Mouse (Mus musculus) CH12.LX (cell line): ENCODE measurements at regions not wholly inside any gene's neighbourhood (a gene's known extent, or its start where the extent isn't known, plus 50 kb on each side); places are given as distances from the start of the nearest gene placed in this dataset.

Experiments
- DNase-seq: peaks from one replicate; pipeline ENCODE4 v3.0.0-alpha.2; 2013; ENCODE audit errors: extremely low read depth
- H3K27ac ChIP-seq: 2 replicates; pipeline ENCODE4 v1.5.1; 2012; ENCODE audit warnings: low read depth, mild to moderate bottlenecking, control low read depth, moderate library complexity; ENCODE audit not compliant: insufficient read depth
- H3K27me3 ChIP-seq: replicated peaks from 2 replicates; pipeline ENCODE3; 2012; ENCODE audit warnings: inconsistent platforms
- H3K36me3 ChIP-seq, 2 experiments: replicated peaks in 1 of 2; 2 replicates each; pipeline versions ENCODE3 to v1.6.1; 2012; ENCODE audit warnings: inconsistent platforms in 1 of 2, low read length in 1 of 2, mild to moderate bottlenecking in 1 of 2, mixed read lengths in 1 of 2, moderate library complexity in 1 of 2; ENCODE audit not compliant: control insufficient read depth in 1 of 2, insufficient read depth in 1 of 2
- H3K4me1 ChIP-seq, 2 experiments: 2 replicates each; pipeline ENCODE4 v1.6.1; 2012; ENCODE audit warnings: inconsistent platforms in 1 of 2, moderate library complexity in 1 of 2; ENCODE audit not compliant: insufficient read depth in 2 of 2, control insufficient read depth in 1 of 2
- H3K4me2 ChIP-seq: 2 replicates; pipeline ENCODE4 v1.6.1; 2012; ENCODE audit warnings: low read depth, mild to moderate bottlenecking, control low read depth; ENCODE audit not compliant: poor library complexity, insufficient read depth, severe bottlenecking
- H3K4me3 ChIP-seq, 3 experiments: fragments of 150-350 bp in 1 of 3; sonication (generic) in 1 of 3; replicated peaks in 1 of 3; 2 replicates each; pipeline versions ENCODE3 to v1.5.1; 2011 to 2012; ENCODE audit warnings: low read depth in 2 of 3, low read length in 2 of 3, mild to moderate bottlenecking in 2 of 3, moderate library complexity in 2 of 3, control low read depth in 1 of 3, improper control_type of control experiment in 1 of 3, inconsistent platforms in 1 of 3, mixed read lengths in 1 of 3; ENCODE audit not compliant: poor library complexity in 1 of 3
- H3K79me2 ChIP-seq: replicated peaks from 2 replicates; pipeline ENCODE4 v1.6.1; 2012; ENCODE audit warnings: mild to moderate bottlenecking, moderate library complexity; ENCODE audit not compliant: control insufficient read depth, poor library complexity, insufficient read depth, severe bottlenecking; ENCODE audit errors: extremely low read depth
- H3K9ac ChIP-seq: 2 replicates; pipeline ENCODE4 v1.6.1; 2012; ENCODE audit warnings: low read depth, mild to moderate bottlenecking, control low read depth, moderate library complexity; ENCODE audit not compliant: insufficient read depth
- H3K9me3 ChIP-seq: replicated peaks from 2 replicates; pipeline ENCODE3; 2012; ENCODE audit warnings: low read length, inconsistent platforms, mixed read lengths
- BHLHE40 ChIP-seq: IDR thresholded peaks from 2 replicates; pipeline ENCODE4 v1.6.1; 2011; ENCODE audit warnings: mild to moderate bottlenecking, low read depth, low read length, improper control_type of control experiment
- CHD1 ChIP-seq: IDR thresholded peaks from 2 replicates; pipeline ENCODE4 v1.6.1; 2012; ENCODE audit warnings: low read depth, low read length, improper control_type of control experiment, inconsistent platforms
- CTCF ChIP-seq, 2 experiments: IDR thresholded peaks in 1 of 2; conservative IDR thresholded peaks in 1 of 2; 2 replicates each; pipeline ENCODE4 v1.5.1; 2011 to 2012; ENCODE audit warnings: low read depth in 2 of 2, low read length in 2 of 2, improper control_type of control experiment in 1 of 2, inconsistent platforms in 1 of 2, mild to moderate bottlenecking in 1 of 2, moderate library complexity in 1 of 2
- ELF1 ChIP-seq: IDR thresholded peaks from 2 replicates; pipeline ENCODE4 v1.6.1; 2014; ENCODE audit warnings: low read depth, mild to moderate bottlenecking, inconsistent platforms, low read length, improper control_type of control experiment
- EP300 ChIP-seq: IDR thresholded peaks from 2 replicates; pipeline ENCODE4 v1.6.1; 2011; ENCODE audit warnings: low read length, improper control_type of control experiment
- JUN ChIP-seq: IDR thresholded peaks from 2 replicates; pipeline ENCODE4 v1.6.1; 2011; ENCODE audit warnings: low read depth, mild to moderate bottlenecking, low read length, improper control_type of control experiment, moderate library complexity; ENCODE audit not compliant: insufficient read depth
- MAX ChIP-seq: IDR thresholded peaks from 2 replicates; pipeline ENCODE4 v1.6.1; 2011; ENCODE audit warnings: low read length, improper control_type of control experiment
- MEF2A ChIP-seq: IDR thresholded peaks from 2 replicates; pipeline ENCODE4 v1.6.1; 2014; ENCODE audit warnings: low read depth, mild to moderate bottlenecking, inconsistent platforms, low read length, improper control_type of control experiment, borderline replicate concordance
- MXI1 ChIP-seq: IDR thresholded peaks from 2 replicates; pipeline ENCODE4 v1.6.1; 2011; ENCODE audit warnings: mild to moderate bottlenecking, low read depth, low read length, improper control_type of control experiment
- MYC ChIP-seq: IDR thresholded peaks from 2 replicates; pipeline ENCODE4 v1.6.1; 2011; ENCODE audit warnings: low read depth, mild to moderate bottlenecking, improper control_type of control experiment, low read length
- NELFE ChIP-seq: IDR thresholded peaks from 2 replicates; pipeline ENCODE4 v1.6.1; 2011; ENCODE audit warnings: low read depth, low read length, improper control_type of control experiment
- POLR2A ChIP-seq: IDR thresholded peaks from 2 replicates; pipeline ENCODE4 v1.6.1; 2011; ENCODE audit warnings: low read depth, mild to moderate bottlenecking, improper control_type of control experiment, low read length
- SIN3A ChIP-seq: IDR thresholded peaks from 2 replicates; pipeline ENCODE4 v1.6.1; 2012; ENCODE audit warnings: low read length, improper control_type of control experiment, inconsistent platforms
- TCF12 ChIP-seq: IDR thresholded peaks from 2 replicates; pipeline ENCODE4 v1.6.1; 2014; ENCODE audit warnings: low read depth, mild to moderate bottlenecking, inconsistent platforms, low read length, improper control_type of control experiment
- UBTF ChIP-seq: IDR thresholded peaks from 2 replicates; pipeline ENCODE4 v1.6.1; 2012; ENCODE audit warnings: low read depth, mild to moderate bottlenecking, inconsistent platforms, low read length, improper control_type of control experiment, moderate library complexity
- ZNF384 ChIP-seq: IDR thresholded peaks from 2 replicates; pipeline ENCODE4 v1.6.1; 2012; ENCODE audit warnings: low read depth, low read length, improper control_type of control experiment, inconsistent platforms
- dilution Hi-C: fragments of 300-500 bp; cut with MboI; formaldehyde crosslinking; loops from 2 replicates; pipeline ENCODE4 v1.14.3; 2020; ENCODE audit warnings: low sequenced_read_pairs; ENCODE audit not compliant: extremely low pct_unique_long_range_greater_than_20kb, extremely low pct_ligation_motif_present
- in situ Hi-C: fragments of 300-500 bp; cut with MboI; formaldehyde crosslinking; loops from 3 replicates; pipeline ENCODE4 v1.14.3; 2019; ENCODE audit warnings: low sequenced_read_pairs, low pct_ligation_motif_present, low pct_unique_long_range_greater_than_20kb, mixed read lengths

- H3K4me2 ChIP-seq = no peak overlapping the region
Observed at GRCm38 (mm10) chr8:64491561-64491960, 201.3 kb downstream of the Cpe start.

GRCm38 (mm10) chr8:64488057-64488456 is 204.8 kb downstream of the Cpe start:
- Histone ChIP-seq H3K4me2 (no peak overlapping the region), H3K9me3 (peaks cover 40% of the 10 kb centered on the region), H3K27ac (no peak overlapping the region), H3K79me2 (no peaks in the 10 kb centered on the region), H3K4me3 (no peak overlapping the region), H3K27me3 (no peaks in the 10 kb centered on the region), H3K9ac (no peak overlapping the region), H3K36me3 (no peaks in the 10 kb centered on the region), H3K4me1 (no peaks in the 10 kb centered on the region)
- no peak for DNase-seq
- in situ Hi-C loops = no loop called here
- TF ChIP-seq EP300 (no peak), BHLHE40 (no peak), ZNF384 (no peak), CHD1 (no peak), MEF2A (no peak)
- dilution Hi-C loops = no loop called here

More at GRCm38 (mm10) chr8:64491561-64491960, 201.3 kb downstream of the Cpe start:
- H3K27me3 ChIP-seq = no peaks in the 10 kb centered on the region
- TF ChIP-seq ELF1 (no peak), CHD1 (no peak)
- peaks cover 29% of the 10 kb centered on the region for H3K9me3 ChIP-seq
- no peaks in the 10 kb centered on the region for H3K36me3 ChIP-seq
- no peak overlapping the region for H3K9ac ChIP-seq
- no peak for DNase-seq
- H3K4me3 ChIP-seq = no peak overlapping the region
- dilution Hi-C loops = no loop called here
- H3K79me2 ChIP-seq = no peaks in the 10 kb centered on the region
- H3K4me1 ChIP-seq = no peaks in the 10 kb centered on the region
- in situ Hi-C loops = no loop called here
- no peak overlapping the region for H3K27ac ChIP-seq

GRCm38 (mm10) chr8:64473276-64473675 is 219.6 kb downstream of the Cpe start:
- Histone ChIP-seq H3K4me3 (no peak overlapping the region), H3K27me3 (no peaks in the 10 kb centered on the region), H3K9ac (no peak overlapping the region), H3K27ac (no peak overlapping the region), H3K4me1 (no peaks in the 10 kb centered on the region)
- dilution Hi-C loops = no loop called here
- TF ChIP-seq TCF12 (no peak), MXI1 (no peak), POLR2A (no peak), NELFE (no peak), SIN3A (no peak), JUN (no peak), MYC (no peak), CHD1 (no peak), MAX (no peak), UBTF (no peak), MEF2A (no peak), EP300 (no peak), CTCF (conservative IDR thresholded peaks at IDR 0.05 in 1 of 2, IDR thresholded peaks at IDR 0.05 in 1 of 2; ENCODE audit: low read depth in 2 of 2, low read length in 2 of 2) (no peak)
- TF ChIP-seq, all 38 proteins: peak for 0
- no peaks in the 10 kb centered on the region for H3K79me2 ChIP-seq
- H3K36me3 ChIP-seq = no peaks in the 10 kb centered on the region
- DNase-seq = no peak
- peaks cover 43% of the 10 kb centered on the region for H3K9me3 ChIP-seq
- in situ Hi-C loops = no loop called here
- no peak overlapping the region for H3K4me2 ChIP-seq
